Mouse (Mus musculus): ENCODE measurements around the gene Dyrk1a. TPM values are rescaled to one million over a fixed set of nuclear protein-coding genes. Genes with fewer than 3 reads are reported as not detected.

Dyrk1a gene
- polyA plus RNA-seq (2015; fragmentation: Nextera tagmentation; extraction: Ambion mirVana) = 9.4 and 9.8 TPM in 2 replicates

DNA sequence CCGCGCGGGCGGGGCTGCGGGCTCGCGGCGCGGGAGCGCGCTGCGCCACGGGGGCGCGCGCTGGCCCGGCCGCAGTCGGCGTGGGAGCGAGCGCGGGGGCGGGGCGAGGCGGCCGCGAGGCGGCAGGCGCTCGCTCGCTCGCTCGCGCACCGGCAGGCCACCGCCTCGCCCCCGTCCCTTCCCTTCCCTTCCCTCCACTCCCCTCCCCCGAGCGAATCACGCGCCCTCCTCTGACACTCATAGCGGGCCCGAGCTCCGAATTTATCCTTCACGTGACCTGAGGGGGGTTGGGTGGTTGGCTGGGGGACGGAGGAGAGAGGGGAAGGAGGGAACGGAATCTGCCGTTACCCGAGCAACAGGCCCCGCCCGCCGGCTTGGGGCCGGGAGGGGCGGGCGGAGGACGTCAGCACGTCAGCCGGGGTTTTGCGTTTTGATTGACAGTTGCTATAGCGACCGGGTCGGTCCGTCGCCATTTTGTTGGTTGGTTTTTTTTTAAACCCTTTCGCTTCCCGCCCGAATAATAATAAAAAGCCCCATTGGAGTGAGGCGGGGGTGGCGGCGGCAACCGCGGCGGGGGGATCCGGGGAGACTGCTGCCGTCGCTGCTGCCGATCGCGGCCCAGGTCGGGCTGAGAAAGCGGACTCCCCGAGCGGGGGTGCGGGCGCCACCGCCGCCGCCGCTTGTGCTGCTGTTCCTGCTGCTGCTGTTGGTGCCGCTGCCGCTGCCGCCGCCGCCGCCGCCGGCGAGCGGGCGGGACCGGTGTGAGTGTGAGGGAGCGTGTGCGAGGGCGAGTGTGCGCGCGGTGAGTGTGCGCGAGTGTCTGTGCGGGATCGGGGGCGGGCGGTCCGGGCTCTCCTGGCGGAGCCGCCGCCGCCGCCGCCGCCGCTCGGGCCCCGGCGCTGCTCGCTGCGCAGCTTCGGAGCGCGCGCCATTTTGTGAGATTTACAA is at the start of gene Dyrk1a:
Gene Dyrk1a (plus strand): TSS at position 782 of the 948 bp plus-strand sequence.
- H3K36me3 ChIP-seq (ENCODE audit: control insufficient read depth, insufficient read depth, low read length) = no peaks in the 10 kb centered on the region
- H3K4me2 ChIP-seq (ENCODE audit: low read length) = peak within 1 kb of the TSS; percentile 62
- no peaks in the 10 kb centered on the region for H3K27me3 ChIP-seq (replicated peaks; ENCODE audit: control insufficient read depth, insufficient read depth, low read length)
- no peaks in the 10 kb centered on the region for H3K9me3 ChIP-seq (ENCODE audit: control insufficient read depth, low read length)
- peak within 1 kb of the TSS; percentile 100 for H3K27ac ChIP-seq (ENCODE audit: low read depth, low read length)
- peaks cover 19% of the 10 kb centered on the region for H3K4me1 ChIP-seq (ENCODE audit: control insufficient read depth, insufficient read depth, low read depth, low read length)
- peak; percentile 96 for ATAC-seq
- peak within 1 kb of the TSS; percentile 74 for H3K4me3 ChIP-seq (ENCODE audit: low read length)
- 1% methylated on average over 115 of the region's 133 CpGs for WGBS
- H3K9ac ChIP-seq (ENCODE audit: low read depth, low read length) = peak within 1 kb of the TSS; percentile 98

DNA sequence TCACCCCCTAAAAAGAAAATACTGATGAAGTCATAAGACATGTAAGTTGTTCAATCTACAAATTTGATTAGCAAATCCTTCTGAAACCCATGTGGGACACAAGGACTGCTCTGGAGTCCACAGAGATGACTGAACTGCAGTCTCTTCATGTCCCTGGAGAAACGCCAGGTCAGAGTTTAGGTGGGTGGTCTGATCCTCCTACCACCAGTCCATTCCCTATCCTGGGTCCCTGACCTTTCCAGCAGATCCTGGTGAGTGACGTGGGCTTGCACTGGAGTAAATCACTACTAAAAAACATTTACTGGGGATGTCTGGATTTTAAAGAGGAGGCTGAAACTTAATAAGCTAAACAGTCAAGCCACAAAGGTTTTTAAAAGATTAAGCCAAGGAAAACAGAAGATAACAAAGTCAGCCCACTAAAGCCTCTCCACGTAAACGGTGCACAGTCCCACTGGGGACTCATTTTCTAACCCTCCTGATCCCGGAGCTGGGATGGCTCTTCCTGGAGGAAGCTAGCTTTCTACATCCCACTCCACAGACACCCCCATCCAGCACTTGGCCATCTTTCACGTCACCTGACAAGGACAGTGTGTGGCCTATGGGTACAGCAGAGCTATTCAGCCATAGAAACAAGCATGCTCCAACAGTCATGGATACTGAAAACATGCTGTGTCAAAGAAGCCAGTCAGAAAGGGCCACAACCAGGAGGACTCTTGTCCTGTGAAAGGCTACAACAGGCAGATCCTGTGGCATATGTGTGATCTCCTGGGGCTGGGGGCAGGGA is 46.0 kb upstream of the Dyrk1a start:
- Histone ChIP-seq H3K9me3 (ENCODE audit: control insufficient read depth, low read length) (no peaks in the 10 kb centered on the region), H3K9ac (ENCODE audit: low read depth, low read length) (no peak overlapping the region), H3K36me3 (ENCODE audit: control insufficient read depth, insufficient read depth, low read length) (no peaks in the 10 kb centered on the region), H3K27me3 (replicated peaks; ENCODE audit: control insufficient read depth, insufficient read depth, low read length) (no peaks in the 10 kb centered on the region), H3K4me3 (ENCODE audit: low read length) (no peak overlapping the region), H3K27ac (ENCODE audit: low read depth, low read length) (no peak overlapping the region), H3K4me2 (ENCODE audit: low read length) (no peak overlapping the region), H3K4me1 (ENCODE audit: control insufficient read depth, insufficient read depth, low read depth, low read length) (peaks cover 16% of the 10 kb centered on the region)
- ATAC-seq = no peak
- 72% methylated on average over 6 of the region's 6 CpGs for WGBS

DNA sequence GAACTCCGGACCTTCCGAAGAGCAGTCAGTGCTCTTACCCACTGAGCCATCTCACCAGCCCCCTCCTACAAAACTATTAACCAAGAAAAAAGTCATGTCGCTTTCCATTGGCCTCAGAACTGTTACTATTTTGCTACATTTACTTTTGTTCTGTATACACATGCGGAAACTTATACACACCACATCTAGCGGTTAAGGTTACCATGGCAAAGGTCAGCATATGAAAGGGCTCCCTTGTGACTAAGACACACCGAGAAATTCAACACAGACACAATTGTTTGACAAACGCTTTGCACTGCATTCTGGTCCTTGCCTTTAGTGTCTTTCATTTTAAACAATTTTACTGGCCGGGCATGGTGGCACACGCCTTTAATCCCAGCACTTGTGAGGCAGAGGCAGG is 45.1 kb upstream of the Dyrk1a start:
- peaks cover 16% of the 10 kb centered on the region for H3K4me1 ChIP-seq (ENCODE audit: control insufficient read depth, insufficient read depth, low read depth, low read length)
- no peaks in the 10 kb centered on the region for H3K27me3 ChIP-seq (replicated peaks; ENCODE audit: control insufficient read depth, insufficient read depth, low read length)
- H3K9me3 ChIP-seq (ENCODE audit: control insufficient read depth, low read length) = no peaks in the 10 kb centered on the region
- no peak overlapping the region for H3K27ac ChIP-seq (ENCODE audit: low read depth, low read length)
- H3K4me3 ChIP-seq (ENCODE audit: low read length) = no peak overlapping the region
- H3K36me3 ChIP-seq (ENCODE audit: control insufficient read depth, insufficient read depth, low read length) = no peaks in the 10 kb centered on the region
- no peak for ATAC-seq
- no peak overlapping the region for H3K9ac ChIP-seq (ENCODE audit: low read depth, low read length)
- WGBS = 77% methylated on average over 9 of the region's 9 CpGs
- H3K4me2 ChIP-seq (ENCODE audit: low read length) = no peak overlapping the region

DNA sequence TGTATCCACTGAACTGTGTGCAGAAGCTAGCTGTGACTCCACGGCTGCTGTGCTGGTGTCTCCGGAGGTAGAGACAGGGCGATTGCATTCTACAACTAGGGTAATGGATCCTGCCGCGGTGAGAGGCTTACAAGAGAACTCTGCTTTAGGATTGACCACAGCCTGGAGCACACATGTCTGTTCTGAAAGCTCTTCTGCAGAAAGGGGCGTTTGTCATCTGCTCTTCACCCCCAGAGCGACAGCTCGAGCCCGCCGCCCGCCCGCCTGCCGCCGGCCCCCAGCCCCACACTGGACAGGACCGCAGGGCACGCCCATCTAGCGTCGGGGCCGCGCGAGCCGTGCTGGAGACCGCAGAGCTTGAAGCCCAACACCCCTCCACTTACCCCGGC is 43.9 kb upstream of the Dyrk1a start:
- Histone ChIP-seq H3K4me2 (ENCODE audit: low read length) (peak overlapping the region; percentile 72), H3K36me3 (ENCODE audit: control insufficient read depth, insufficient read depth, low read length) (no peaks in the 10 kb centered on the region), H3K27me3 (replicated peaks; ENCODE audit: control insufficient read depth, insufficient read depth, low read length) (no peaks in the 10 kb centered on the region), H3K9ac (ENCODE audit: low read depth, low read length) (peak overlapping the region; percentile 86), H3K4me1 (ENCODE audit: control insufficient read depth, insufficient read depth, low read depth, low read length) (peaks cover 16% of the 10 kb centered on the region), H3K4me3 (ENCODE audit: low read length) (peak overlapping the region; percentile 79), H3K27ac (ENCODE audit: low read depth, low read length) (peak overlapping the region; percentile 98), H3K9me3 (ENCODE audit: control insufficient read depth, low read length) (no peaks in the 10 kb centered on the region)
- ATAC-seq = peak; percentile 79
- 0% methylated on average over 24 of the region's 24 CpGs for WGBS

DNA sequence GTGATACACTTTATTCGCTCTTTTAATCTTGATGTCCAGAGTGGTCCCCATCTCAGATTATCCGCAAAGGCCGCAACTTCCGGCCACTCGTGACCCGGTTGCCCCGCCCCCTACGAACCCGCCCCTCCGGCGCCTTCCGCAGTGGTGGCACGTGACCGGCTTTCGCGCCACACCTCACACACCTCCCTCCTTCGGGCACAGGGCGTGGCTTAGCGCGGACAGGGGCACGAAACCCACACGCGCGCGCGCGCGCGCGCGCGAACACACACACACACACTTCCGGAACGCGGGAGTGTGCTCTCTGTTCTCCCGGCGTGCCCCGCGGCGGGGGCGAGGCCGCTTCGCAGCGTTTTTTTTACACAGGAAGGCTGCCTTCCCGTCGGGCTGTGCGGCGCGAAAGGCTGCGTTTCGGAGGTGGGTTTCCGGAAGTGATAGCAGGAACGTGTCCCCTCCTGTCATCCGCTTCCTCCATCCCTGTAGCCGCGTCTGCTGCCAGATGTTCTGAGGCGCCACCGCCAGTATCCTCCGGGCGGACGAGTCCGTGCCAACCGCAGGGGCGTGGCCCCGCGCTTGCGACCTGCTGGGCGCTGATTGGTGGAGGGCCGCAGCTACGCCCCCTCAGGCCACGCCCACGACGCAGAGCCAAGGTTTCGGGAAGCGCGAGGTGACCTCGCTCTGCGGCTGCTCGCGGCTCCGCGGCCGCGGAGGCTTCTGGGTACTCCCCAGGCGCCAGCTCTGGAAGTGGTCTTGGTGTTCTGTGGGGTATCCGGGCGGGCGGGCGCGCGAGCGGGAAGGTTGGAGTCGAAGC is 43.3 kb upstream of the Dyrk1a start, which contains the start of gene Vps26c:
Gene Vps26c (minus strand): TSS at position 487 of the 808 bp plus-strand sequence.
- peak; percentile 94 for ATAC-seq
- Histone ChIP-seq H3K36me3 (ENCODE audit: control insufficient read depth, insufficient read depth, low read length) (no peaks in the 10 kb centered on the region), H3K4me3 (ENCODE audit: low read length) (peak within 1 kb of the TSS; percentile 79)

DNA sequence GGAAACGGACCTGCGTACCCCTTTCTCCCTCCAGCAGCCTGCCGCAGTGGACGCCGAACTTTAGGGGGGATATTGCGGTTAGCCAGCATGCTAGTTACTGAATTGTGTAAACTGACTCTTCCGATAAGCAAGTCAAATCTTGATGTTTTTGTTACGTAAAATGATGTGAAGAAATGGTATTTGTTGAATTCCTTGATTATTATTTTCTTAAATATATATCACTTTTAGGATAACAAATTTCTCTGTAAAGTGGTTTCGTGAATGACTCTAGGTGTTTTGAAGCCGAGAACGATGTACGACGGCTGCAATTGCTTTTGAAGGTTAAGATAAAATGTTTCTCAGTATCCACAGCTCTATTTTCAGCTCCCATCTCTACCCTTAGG is 42.7 kb upstream of the Dyrk1a start:
- Histone ChIP-seq H3K9me3 (ENCODE audit: control insufficient read depth, low read length) (no peaks in the 10 kb centered on the region), H3K36me3 (ENCODE audit: control insufficient read depth, insufficient read depth, low read length) (no peaks in the 10 kb centered on the region), H3K27ac (ENCODE audit: low read depth, low read length) (peak overlapping the region; percentile 98), H3K4me2 (ENCODE audit: low read length) (peak overlapping the region; percentile 72), H3K4me1 (ENCODE audit: control insufficient read depth, insufficient read depth, low read depth, low read length) (peaks cover 16% of the 10 kb centered on the region), H3K4me3 (ENCODE audit: low read length) (peak overlapping the region; percentile 79), H3K27me3 (replicated peaks; ENCODE audit: control insufficient read depth, insufficient read depth, low read length) (no peaks in the 10 kb centered on the region), H3K9ac (ENCODE audit: low read depth, low read length) (peak overlapping the region; percentile 86)
- WGBS = 4% methylated on average over 13 of the region's 13 CpGs
- no peak for ATAC-seq

More for the DNA sequence above, 43.3 kb upstream of the Dyrk1a start, which contains the start of gene Vps26c:
- Histone ChIP-seq H3K27me3 (replicated peaks; ENCODE audit: control insufficient read depth, insufficient read depth, low read length) (no peaks in the 10 kb centered on the region), H3K9me3 (ENCODE audit: control insufficient read depth, low read length) (no peaks in the 10 kb centered on the region), H3K4me2 (ENCODE audit: low read length) (peak within 1 kb of the TSS; percentile 72), H3K27ac (ENCODE audit: low read depth, low read length) (peak within 1 kb of the TSS; percentile 98), H3K4me1 (ENCODE audit: control insufficient read depth, insufficient read depth, low read depth, low read length) (peaks cover 16% of the 10 kb centered on the region), H3K9ac (ENCODE audit: low read depth, low read length) (peak within 1 kb of the TSS; percentile 86)
- under 1% methylated on average over 86 of the region's 93 CpGs for WGBS

DNA sequence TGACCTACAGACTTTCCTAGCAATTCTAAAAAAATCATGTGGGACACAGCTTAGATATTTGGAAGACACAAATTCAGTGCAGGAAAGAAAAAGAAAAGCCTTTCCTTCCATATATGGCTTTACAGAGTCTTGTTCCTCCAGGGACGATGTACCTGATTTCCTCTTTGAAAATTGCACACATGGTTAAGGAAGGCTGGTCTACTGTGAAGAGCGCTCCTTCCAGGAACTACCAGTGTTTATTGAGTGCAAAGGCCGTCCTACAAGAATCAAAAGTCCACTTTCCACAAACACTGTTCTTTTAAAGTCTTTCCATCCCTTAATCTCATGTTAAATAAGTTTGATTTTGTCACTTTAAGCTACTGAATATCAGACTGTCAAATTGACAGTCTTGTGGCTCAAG is 42.3 kb upstream of the Dyrk1a start:
- 64% methylated on average over 3 of the region's 3 CpGs for WGBS
- H3K9me3 ChIP-seq (ENCODE audit: control insufficient read depth, low read length) = no peaks in the 10 kb centered on the region
- no peaks in the 10 kb centered on the region for H3K36me3 ChIP-seq (ENCODE audit: control insufficient read depth, insufficient read depth, low read length)
- no peak for ATAC-seq
- H3K4me1 ChIP-seq (ENCODE audit: control insufficient read depth, insufficient read depth, low read depth, low read length) = peaks cover 16% of the 10 kb centered on the region
- H3K4me2 ChIP-seq (ENCODE audit: low read length) = peak overlapping the region; percentile 72
- peak overlapping the region; percentile 79 for H3K4me3 ChIP-seq (ENCODE audit: low read length)
- H3K27ac ChIP-seq (ENCODE audit: low read depth, low read length) = peak overlapping the region; percentile 23
- peak overlapping the region; percentile 86 for H3K9ac ChIP-seq (ENCODE audit: low read depth, low read length)
- H3K27me3 ChIP-seq (replicated peaks; ENCODE audit: control insufficient read depth, insufficient read depth, low read length) = no peaks in the 10 kb centered on the region

DNA sequence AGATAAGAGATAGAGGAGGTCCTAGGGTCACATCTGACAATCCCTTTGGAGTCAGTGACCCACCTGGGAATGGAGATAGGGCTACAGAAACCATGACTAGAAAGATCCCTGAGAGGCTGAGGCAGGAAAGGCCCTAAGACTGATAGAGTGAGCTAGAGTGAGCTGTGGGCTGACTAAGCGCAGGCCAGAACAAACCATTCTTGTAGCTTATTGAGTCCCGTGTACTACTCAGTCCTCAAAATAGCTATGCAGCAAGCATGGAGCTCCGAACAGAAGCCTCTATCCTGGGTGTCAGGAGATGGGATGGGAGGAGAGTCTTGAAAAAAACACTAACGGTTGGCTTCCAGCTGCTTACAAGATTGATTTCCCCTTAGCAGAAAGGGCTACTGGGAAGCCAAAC is 38.5 kb upstream of the Dyrk1a start:
- H3K36me3 ChIP-seq (ENCODE audit: control insufficient read depth, insufficient read depth, low read length) = no peaks in the 10 kb centered on the region
- 83% methylated on average over 4 of the region's 4 CpGs for WGBS
- no peak overlapping the region for H3K9ac ChIP-seq (ENCODE audit: low read depth, low read length)
- H3K4me2 ChIP-seq (ENCODE audit: low read length) = no peak overlapping the region
- no peaks in the 10 kb centered on the region for H3K9me3 ChIP-seq (ENCODE audit: control insufficient read depth, low read length)
- no peak overlapping the region for H3K4me3 ChIP-seq (ENCODE audit: low read length)
- H3K4me1 ChIP-seq (ENCODE audit: control insufficient read depth, insufficient read depth, low read depth, low read length) = peaks cover 4% of the 10 kb centered on the region
- H3K27me3 ChIP-seq (replicated peaks; ENCODE audit: control insufficient read depth, insufficient read depth, low read length) = no peaks in the 10 kb centered on the region
- no peak overlapping the region for H3K27ac ChIP-seq (ENCODE audit: low read depth, low read length)
- no peak for ATAC-seq
